Mouse (Mus musculus): ENCODE measurements around the gene Brca1.
"Not testable (repeated sequence)": the region's sequence is repeated elsewhere in the genome, so short reads cannot be mapped to it uniquely, and the experiment has no call there.

Brca1 gene

GRCm38 (mm10) chr11:101468731-101469130 is 83.0 kb downstream of the Brca1 start:
- no peak for DNase-seq

- no peak for DNase-seq
Measured at GRCm38 (mm10) chr11:101468263-101468688, 83.5 kb downstream of the Brca1 start.

GRCm38 (mm10) chr11:101467477-101468262 is 84.1 kb downstream of the Brca1 start:
- peak; percentile 70 for DNase-seq

- DNase-seq = not testable (repeated sequence)
Measured at GRCm38 (mm10) chr11:101466552-101466950, 85.2 kb downstream of the Brca1 start.

- DNase-seq = peak; percentile 71
Measured at GRCm38 (mm10) chr11:101465869-101466551, 85.7 kb downstream of the Brca1 start, which contains the start of gene Vat1. TSS of gene Vat1 (minus strand) at chr11:101466230.

GRCm38 (mm10) chr11:101465101-101465868 is 86.5 kb downstream of the Brca1 start:
- no peak for DNase-seq

GRCm38 (mm10) chr11:101464211-101465100 is 87.3 kb downstream of the Brca1 start, which contains the start of gene Rnd2:
TSS of gene Rnd2 (plus strand) at chr11:101464999.
- no peak for DNase-seq

- no peak for DNase-seq
Measured at GRCm38 (mm10) chr11:101462583-101463440, 88.9 kb downstream of the Brca1 start.

- DNase-seq = no peak
Measured at GRCm38 (mm10) chr11:101462141-101462540, 89.6 kb downstream of the Brca1 start.

- no peak for DNase-seq
Measured at GRCm38 (mm10) chr11:101460321-101460720, 91.4 kb downstream of the Brca1 start.

GRCm38 (mm10) chr11:101459716-101460115 is 92.0 kb downstream of the Brca1 start:
- DNase-seq = no peak

- no peak for DNase-seq
Measured at GRCm38 (mm10) chr11:101458217-101458616, 93.5 kb downstream of the Brca1 start.

GRCm38 (mm10) chr11:101457631-101458030 is 94.1 kb downstream of the Brca1 start:
- DNase-seq = no peak

- no peak for DNase-seq
Measured at GRCm38 (mm10) chr11:101455627-101456026, 96.1 kb downstream of the Brca1 start.

GRCm38 (mm10) chr11:101454702-101455101 is 97.1 kb downstream of the Brca1 start:
- DNase-seq = no peak

- DNase-seq = no peak
Measured at GRCm38 (mm10) chr11:101452093-101452774, 99.5 kb downstream of the Brca1 start.

GRCm38 (mm10) chr11:101451536-101451935 is 100.2 kb downstream of the Brca1 start:
- no peak for DNase-seq

- DNase-seq = no peak
Measured at GRCm38 (mm10) chr11:101450394-101450793, 101.4 kb downstream of the Brca1 start.

- not testable (repeated sequence) for DNase-seq
Measured at GRCm38 (mm10) chr11:101449596-101449995, 102.2 kb downstream of the Brca1 start.

GRCm38 (mm10) chr11:101448899-101449298 is 102.9 kb downstream of the Brca1 start:
- no peak for DNase-seq

All from right cerebral cortex, adult 18-20 months (tissue).